Mouse (Mus musculus): Measurements from ENCODE around the gene Zkscan1.
A peak's percentile ranks its signal among the peaks of the same experiment; 100 is the strongest.

DNA sequence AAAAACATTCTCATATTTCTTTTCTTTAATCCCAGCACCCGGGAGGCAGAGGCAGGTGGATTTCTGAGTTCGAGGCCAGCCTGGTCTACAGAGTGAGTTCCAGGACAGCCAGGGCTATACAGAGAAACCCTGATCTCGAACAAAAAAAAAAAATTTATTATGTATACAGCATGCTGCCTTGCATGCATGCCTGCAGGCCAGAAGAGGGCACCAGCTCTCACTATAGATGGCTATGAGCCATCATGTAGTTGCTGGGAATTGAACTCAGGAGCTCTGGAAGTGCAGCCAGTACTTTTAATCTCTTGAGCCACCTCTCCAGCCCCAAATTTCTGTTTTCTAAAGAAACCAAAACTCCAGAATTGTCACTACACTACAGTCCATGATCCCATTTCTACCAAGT is 5.4 kb downstream of the Zkscan1 start:
- TF ChIP-seq CTCF (IDR thresholded peaks at IDR 0.05; ENCODE audit: borderline replicate concordance, insufficient read depth, low read depth, low read length) (peak; percentile 27; the same call in 1 of the 2 replicates), POLR2A (IDR thresholded peaks at IDR 0.05; ENCODE audit: borderline replicate concordance, insufficient read depth, low read length) (no peak)
